ENCODE assay signal across 11 mouse cellular contexts in the genomic region with DNA sequence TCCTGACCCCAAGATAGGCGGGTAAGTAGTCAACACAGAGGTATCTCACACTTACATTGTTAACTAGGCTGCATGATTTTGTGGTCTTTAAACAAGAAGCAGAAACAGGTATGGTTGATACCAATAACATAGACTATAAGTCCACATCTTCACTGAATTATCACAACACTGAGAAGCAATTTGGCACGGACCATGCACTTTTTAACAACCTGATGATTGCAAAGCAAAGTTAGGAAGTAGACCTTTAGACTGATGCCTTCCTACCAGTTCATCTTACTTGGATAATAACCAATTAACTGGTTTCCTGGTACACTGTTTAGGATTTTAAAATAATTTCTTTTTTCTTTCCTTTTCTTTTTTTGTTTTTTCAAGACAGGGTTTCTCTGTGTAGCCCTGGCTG. TPM values are rescaled to one million over a fixed set of nuclear protein-coding genes. Genes with fewer than 3 reads are reported as not detected.
DNase-seq lines count a peak whose midpoint lies in the region; ATAC-seq and TF ChIP-seq lines count a peak whose summit lies in the region.
"Had no signal": no experiment of that assay in that cellular context is flagged by ENCODE, and none has a peak within 500 bp of the region (broad histone marks: within the 10 kb centered on the region; RNA-seq: fewer than 3 reads in every experiment).

No protein-coding gene starts in this region.

- ATAC-seq in forebrain, embryonic 16.5 days: no peak
- no peak for ATAC-seq in kidney, postnatal 0 days (replicated peaks; ENCODE audit: low FRiP score, low read depth)
- no peak for ATAC-seq in embryonic facial prominence, embryonic 13.5 days (ENCODE audit: insufficient number of reproducible peaks, insufficient read depth, low FRiP score, low TSS enrichment, low read depth)
- no peak for ATAC-seq in liver, embryonic 13.5 days (ENCODE audit: low read depth)

- H3K4me3 ChIP-seq in forebrain, embryonic 10.5 days: peak overlapping the region; percentile 77
- H3K4me3 ChIP-seq in forebrain, embryonic 16.5 days (replicated peaks; ENCODE audit: low read length): no peak overlapping the region
- no peak overlapping the region for H3K4me3 ChIP-seq in kidney, postnatal 0 days (replicated peaks; ENCODE audit: low read depth, low read length)
- H3K4me3 ChIP-seq in embryonic facial prominence, embryonic 13.5 days: no peak overlapping the region
- H3K4me3 ChIP-seq in liver, embryonic 13.5 days (replicated peaks): peak overlapping the region; percentile 75

- no peak overlapping the region for H3K27ac ChIP-seq in forebrain, embryonic 10.5 days
- H3K27ac ChIP-seq in forebrain, embryonic 16.5 days (ENCODE audit: low read length): no peak overlapping the region
- H3K27ac ChIP-seq in kidney, postnatal 0 days: no peak overlapping the region
- no peak overlapping the region for H3K27ac ChIP-seq in embryonic facial prominence, embryonic 13.5 days
- H3K27ac ChIP-seq in liver, embryonic 13.5 days: peak overlapping the region; percentile 35; the same call in 1 of the 2 replicates

- WGBS in forebrain, embryonic 10.5 days: 90% methylated on average over 2 of the region's 2 CpGs
- WGBS in forebrain, embryonic 16.5 days: 97% methylated on average over 2 of the region's 2 CpGs
- 92% methylated on average over 2 of the region's 2 CpGs for WGBS in kidney, postnatal 0 days
- 89% methylated on average over 2 of the region's 2 CpGs for WGBS in embryonic facial prominence, embryonic 13.5 days
- 57% methylated on average over 2 of the region's 2 CpGs for WGBS in liver, embryonic 13.5 days (ENCODE audit: insufficient replicate concordance)

- H3K4me1 ChIP-seq in forebrain, embryonic 10.5 days: peaks cover 35% of the 10 kb centered on the region
- H3K4me1 ChIP-seq in forebrain, embryonic 16.5 days (replicated peaks; ENCODE audit: control insufficient read depth, insufficient read depth, low read length): peaks cover 11% of the 10 kb centered on the region
- H3K4me1 ChIP-seq in kidney, postnatal 0 days (replicated peaks; ENCODE audit: insufficient read depth, low read length): peaks cover 8% of the 10 kb centered on the region; the same call in 1 of the 2 replicates
- peaks cover 14% of the 10 kb centered on the region for H3K4me1 ChIP-seq in embryonic facial prominence, embryonic 13.5 days
- peaks cover 48% of the 10 kb centered on the region for H3K4me1 ChIP-seq in liver, embryonic 13.5 days (replicated peaks)

- TF ChIP-seq CTCF in kidney, postnatal 0 days (IDR thresholded peaks at IDR 0.05; ENCODE audit: low read depth): no peak

- no peak for DNase-seq in forebrain, embryonic 10.5 days (ENCODE audit: extremely low spot score, low spot score)
- no peak for DNase-seq in kidney, postnatal 0 days (ENCODE audit: low spot score)
- DNase-seq in kidney, postnatal 14 days: no peak
- no peak for DNase-seq in liver, embryonic 13.5 days
- no peak for DNase-seq in cerebellum, postnatal 25 days
- DNase-seq in c-Kit-positive CD71-positive TER-119-positive erythroid progenitor cells, embryonic 14.5 days (ENCODE audit: low spot score): no peak
- DNase-seq: B cell, adult 2 months; cerebellum, adult 18-20 months; gastrocnemius, postnatal 25 days had no signal

- H3K4me2 ChIP-seq in forebrain, embryonic 16.5 days (ENCODE audit: low read length): no peak overlapping the region; the same call in 1 of the 2 replicates
- H3K4me2 ChIP-seq in kidney, postnatal 0 days (ENCODE audit: low read length): peak overlapping the region; percentile 72; the same call in 1 of the 2 replicates
- H3K4me2 ChIP-seq in embryonic facial prominence, embryonic 13.5 days: peak overlapping the region; percentile 80
- peak overlapping the region; percentile 94 for H3K4me2 ChIP-seq in liver, embryonic 13.5 days

- H3K9me3 ChIP-seq in forebrain, embryonic 10.5 days: no peaks in the 10 kb centered on the region
- no peaks in the 10 kb centered on the region for H3K9me3 ChIP-seq in forebrain, embryonic 16.5 days (ENCODE audit: control insufficient read depth, low read length)
- no peaks in the 10 kb centered on the region for H3K9me3 ChIP-seq in kidney, postnatal 0 days (replicated peaks; ENCODE audit: low read length)
- no peaks in the 10 kb centered on the region for H3K9me3 ChIP-seq in embryonic facial prominence, embryonic 13.5 days
- no peaks in the 10 kb centered on the region for H3K9me3 ChIP-seq in liver, embryonic 13.5 days (replicated peaks)

- no peak overlapping the region for H3K9ac ChIP-seq in forebrain, embryonic 16.5 days (replicated peaks; ENCODE audit: low read depth, low read length)
- H3K9ac ChIP-seq in kidney, postnatal 0 days (ENCODE audit: low read depth, low read length): no peak overlapping the region
- no peak overlapping the region for H3K9ac ChIP-seq in embryonic facial prominence, embryonic 13.5 days
- H3K9ac ChIP-seq in liver, embryonic 13.5 days: peak overlapping the region; percentile 85; the same call in 1 of the 2 replicates

- no peaks in the 10 kb centered on the region for H3K27me3 ChIP-seq in forebrain, embryonic 10.5 days (ENCODE audit: poor library complexity, severe bottlenecking)
- H3K27me3 ChIP-seq in forebrain, embryonic 16.5 days (replicated peaks; ENCODE audit: control insufficient read depth, insufficient read depth, low read length): no peaks in the 10 kb centered on the region
- H3K27me3 ChIP-seq in kidney, postnatal 0 days (ENCODE audit: insufficient read depth, low read length): no peaks in the 10 kb centered on the region
- no peaks in the 10 kb centered on the region for H3K27me3 ChIP-seq in embryonic facial prominence, embryonic 13.5 days
- H3K27me3 ChIP-seq in liver, embryonic 13.5 days: no peaks in the 10 kb centered on the region

- no peaks in the 10 kb centered on the region for H3K36me3 ChIP-seq in forebrain, embryonic 10.5 days (replicated peaks)
- H3K36me3 ChIP-seq in forebrain, embryonic 16.5 days (ENCODE audit: control insufficient read depth, insufficient read depth): no peaks in the 10 kb centered on the region
- H3K36me3 ChIP-seq in kidney, postnatal 0 days (ENCODE audit: insufficient read depth, low read length): no peaks in the 10 kb centered on the region
- no peaks in the 10 kb centered on the region for H3K36me3 ChIP-seq in embryonic facial prominence, embryonic 13.5 days
- H3K36me3 ChIP-seq in liver, embryonic 13.5 days: no peaks in the 10 kb centered on the region

RNA-seq across cellular contexts. Expression of a gene that starts 1.1 kb away (rescaled TPM):
- 13.9 and 14.7 TPM in 2 replicates for polyA plus RNA-seq in forebrain, embryonic 10.5 days (2016; fragmentation: Nextera tagmentation; extraction: Ambion mirVana)
- polyA plus RNA-seq in forebrain, embryonic 16.5 days (2015; fragmentation: Nextera tagmentation; extraction: Ambion mirVana): 8.5 and 8.6 TPM in 2 replicates
- 9.9 and 10.6 TPM in 2 replicates for polyA plus RNA-seq in kidney, postnatal 0 days (2015; fragmentation: Nextera tagmentation; extraction: Ambion mirVana)
- polyA plus RNA-seq in embryonic facial prominence, embryonic 13.5 days (2015; fragmentation: Nextera tagmentation; extraction: Ambion mirVana): 13.7 and 18.1 TPM in 2 replicates
- 7.9 and 8.3 TPM in 2 replicates for polyA plus RNA-seq in liver, embryonic 13.5 days (2015; fragmentation: Nextera tagmentation; extraction: Ambion mirVana)

Comparison
In these comparisons a context has a peak if more than half of its experiments do, and no peak if none do; other contexts are left out.
1. H3K4me3 ChIP-seq: peak in forebrain, embryonic 10.5 days (single experiment) and liver, embryonic 13.5 days (single experiment); none in forebrain, embryonic 16.5 days (single experiment), kidney, postnatal 0 days (single experiment) and embryonic facial prominence, embryonic 13.5 days (single experiment).